Mouse (Mus musculus) ES-E14 (cell line): ENCODE measurements around the gene Rfesd.

ENCODE experiments used
- CHD2 ChIP-seq: IDR thresholded peaks from 2 replicates; pipeline ENCODE4 v1.6.1; 2014; ENCODE audit warnings: mild to moderate bottlenecking, low read depth, low read length, inconsistent platforms
- HCFC1 ChIP-seq: IDR thresholded peaks from 2 replicates; pipeline ENCODE4 v1.6.1; 2012; ENCODE audit warnings: low read length, inconsistent platforms, borderline replicate concordance; ENCODE audit not compliant: insufficient read depth
- MAFK ChIP-seq: IDR thresholded peaks from 2 replicates; pipeline ENCODE4 v1.6.1; 2014; ENCODE audit warnings: mild to moderate bottlenecking, low read depth, low read length, inconsistent platforms; ENCODE audit not compliant: insufficient read depth
- ZC3H11A ChIP-seq: IDR thresholded peaks from 2 replicates; pipeline ENCODE4 v1.6.1; 2012; ENCODE audit warnings: low read depth, mild to moderate bottlenecking, inconsistent platforms, low read length, borderline replicate concordance
- ZNF384 ChIP-seq: IDR thresholded peaks from 2 replicates; pipeline ENCODE4 v1.6.1; 2012; ENCODE audit warnings: low read depth, low read length, inconsistent platforms

DNA sequence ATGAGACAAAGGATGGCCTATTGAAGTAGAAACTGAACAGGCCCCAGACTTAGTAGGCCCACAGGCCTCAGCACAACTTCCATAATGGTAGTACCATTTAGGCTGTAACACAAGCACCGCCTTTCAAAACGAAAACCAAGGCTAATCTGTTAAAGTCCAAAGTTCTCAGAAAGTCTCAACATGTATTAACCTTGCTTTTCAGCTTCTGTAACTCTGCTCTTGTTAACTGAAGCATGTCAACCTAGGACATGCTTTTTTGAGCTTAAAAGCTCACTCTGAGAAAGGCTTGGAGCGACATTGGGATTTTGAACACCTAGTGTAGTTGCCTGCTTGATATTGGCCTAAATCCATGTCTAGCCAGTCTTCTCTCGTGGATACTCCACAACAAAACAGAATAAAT lies 41.1 kb upstream of the Rfesd start:
- TF ChIP-seq HCFC1 (no peak), CHD2 (no peak), MAFK (no peak), ZC3H11A (no peak), ZNF384 (no peak)
